8 mouse cellular contexts compared by ENCODE assay signal in genomic region chr10:58813801-58814191, GRCm38 (mm10). TPM values are rescaled to one million over a fixed set of nuclear protein-coding genes. Genes with fewer than 3 reads are reported as not detected.
DNase-seq lines count a peak whose midpoint lies in the region; ATAC-seq and TF ChIP-seq lines count a peak whose summit lies in the region.

No protein-coding gene starts in this region.

- peak; percentile 34 to 42 for DNase-seq in left cerebral cortex, adult 18-20 months (ENCODE audit: low spot score in 2 of 2)
- DNase-seq in left cerebral cortex, adult 11 months (ENCODE audit: low spot score), result no peak
- DNase-seq in embryo, embryonic 11.5 days (ENCODE audit: low read depth, low spot score), result peak; percentile 9
- peak; percentile 13 for DNase-seq in left cerebral cortex, postnatal 4 days
- DNase-seq in midbrain, postnatal 0 days (ENCODE audit: low spot score), result peak; percentile 62
- no peak for DNase-seq in natural killer cell, adult 2 months (ENCODE audit: low spot score in 2 of 2)

- no peaks in the 10 kb centered on the region for H3K36me3 ChIP-seq in heart, embryonic 13.5 days
- no peaks in the 10 kb centered on the region for H3K36me3 ChIP-seq in midbrain, postnatal 0 days (ENCODE audit: insufficient read depth, low read length)

- no peaks in the 10 kb centered on the region for H3K9me3 ChIP-seq in heart, embryonic 13.5 days
- H3K9me3 ChIP-seq in midbrain, postnatal 0 days (ENCODE audit: low read length), result no peaks in the 10 kb centered on the region

- peak; percentile 47 for TF ChIP-seq CTCF in midbrain, postnatal 0 days (IDR thresholded peaks at IDR 0.05)

- peak overlapping the region; percentile 93 for H3K4me2 ChIP-seq in heart, embryonic 13.5 days
- peak overlapping the region; percentile 99 for H3K4me2 ChIP-seq in midbrain, postnatal 0 days (ENCODE audit: low read depth, low read length, poor library complexity, severe bottlenecking)

- H3K9ac ChIP-seq in heart, embryonic 13.5 days, result peak overlapping the region; percentile 76
- peak overlapping the region; percentile 62 for H3K9ac ChIP-seq in midbrain, postnatal 0 days (replicated peaks; ENCODE audit: low read length, poor library complexity, severe bottlenecking)

- no peak overlapping the region for H3K27ac ChIP-seq in heart, embryonic 13.5 days (replicated peaks)
- H3K27ac ChIP-seq in midbrain, postnatal 0 days (ENCODE audit: low read depth, low read length), result no peak overlapping the region

- WGBS in heart, embryonic 13.5 days, result under 1% methylated on average over 35 of the region's 35 CpGs
- WGBS in midbrain, postnatal 0 days, result under 1% methylated on average over 35 of the region's 35 CpGs

- H3K27me3 ChIP-seq in heart, embryonic 13.5 days (replicated peaks), result peaks cover 87% of the 10 kb centered on the region
- 0 out of 2 replicates have a peak, but pooled peaks cover 7% of the 10 kb centered on the region for H3K27me3 ChIP-seq in midbrain, postnatal 0 days (ENCODE audit: insufficient read depth, low read length)

- H3K4me3 ChIP-seq in heart, embryonic 13.5 days, result peak overlapping the region; percentile 60
- H3K4me3 ChIP-seq in midbrain, postnatal 0 days (ENCODE audit: low read depth, low read length), result peak overlapping the region; percentile 69

- no peak for ATAC-seq in heart, embryonic 13.5 days (ENCODE audit: extremely low read depth, insufficient number of reproducible peaks, low FRiP score, low TSS enrichment)
- peak; percentile 52 for ATAC-seq in midbrain, postnatal 0 days (ENCODE audit: low FRiP score)
- ATAC-seq in cerebellum, adult (ENCODE audit: insufficient number of reproducible peaks, low FRiP score, low TSS enrichment), result no peak

- intact Hi-C loops in left cerebral cortex, postnatal 4 days (cut with DNase I), result loop anchor here (5.0 to 10.0 kb wide), 5 partner anchors 94 to 474 kb away; no protein-coding TSS in a partner anchor

- H3K4me1 ChIP-seq in heart, embryonic 13.5 days, result peaks cover 13% of the 10 kb centered on the region
- H3K4me1 ChIP-seq in midbrain, postnatal 0 days (ENCODE audit: insufficient read depth, low read length), result no peaks in the 10 kb centered on the region; the same call in 1 of the 2 replicates

RNA-seq across cellular contexts. Expression of gene Sh3rf3, which starts 0.6 kb away (rescaled TPM):
- total RNA-seq in left cerebral cortex, adult 18-20 months (2021), result 10 to 100 TPM; 43.7 to 45.5 TPM
- 0.23 and 0.32 TPM in 2 replicates for polyA plus RNA-seq in heart, embryonic 13.5 days (2015; fragmentation: Nextera tagmentation; extraction: Ambion mirVana)
- 100 to 1,000 TPM in 1 of 2 experiments, 10 to 100 TPM in 1; 99.5 to 101 TPM for total RNA-seq in left cerebral cortex, postnatal 4 days (2021)
- total RNA-seq in midbrain, postnatal 0 days (2014; rRNA removed), result 21.5 and 31.9 TPM in 2 replicates
- 2.8 and 4.6 TPM in 2 replicates for polyA plus RNA-seq in midbrain, postnatal 0 days (2015; fragmentation: Nextera tagmentation; extraction: Ambion mirVana)

Comparison
In these comparisons a context has a peak if more than half of its experiments do, and no peak if none do; other contexts are left out.
1. DNase-seq: peak in left cerebral cortex, adult 18-20 months (2 of 2), embryo, embryonic 11.5 days (single experiment), left cerebral cortex, postnatal 4 days (single experiment) and midbrain, postnatal 0 days (single experiment); none in left cerebral cortex, adult 11 months (single experiment) and natural killer cell, adult 2 months (0 of 2).